Mouse (Mus musculus) ovary, postnatal 36 days (tissue): ENCODE measurements around the gene Mfsd7a.

ENCODE experiments used
- DNase-seq: peaks from one replicate; pipeline ENCODE4 v3.0.0; 2022; ENCODE audit warnings: low spot score, mixed read lengths

The Mfsd7a gene

GRCm38 (mm10) chr5:108431196-108431595, 17.5 kb downstream of the Mfsd7a start:
- no peak for DNase-seq

DNA sequence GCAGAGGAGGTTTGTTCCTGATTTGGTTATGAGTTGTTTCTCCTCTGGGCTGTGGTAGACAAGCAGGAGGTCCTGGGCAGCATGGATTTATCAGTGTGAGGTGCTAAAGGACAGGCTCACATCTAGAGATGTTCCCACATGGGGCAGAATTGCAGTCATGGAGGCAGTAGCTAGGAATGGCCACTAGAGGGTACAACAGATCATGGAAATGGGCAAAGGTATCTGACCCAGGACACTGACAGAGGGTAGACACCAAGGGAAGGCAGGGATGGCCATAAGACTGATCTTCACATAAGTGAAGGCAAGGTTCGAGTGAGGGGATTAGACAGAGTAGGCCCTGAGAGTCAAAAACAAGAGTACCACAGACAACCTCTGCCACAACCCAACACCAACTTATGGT, 21.5 kb downstream of the Mfsd7a start:
- no peak for DNase-seq

GRCm38 (mm10) chr5:108423427-108423826, 25.3 kb downstream of the Mfsd7a start:
- no peak for DNase-seq

DNA sequence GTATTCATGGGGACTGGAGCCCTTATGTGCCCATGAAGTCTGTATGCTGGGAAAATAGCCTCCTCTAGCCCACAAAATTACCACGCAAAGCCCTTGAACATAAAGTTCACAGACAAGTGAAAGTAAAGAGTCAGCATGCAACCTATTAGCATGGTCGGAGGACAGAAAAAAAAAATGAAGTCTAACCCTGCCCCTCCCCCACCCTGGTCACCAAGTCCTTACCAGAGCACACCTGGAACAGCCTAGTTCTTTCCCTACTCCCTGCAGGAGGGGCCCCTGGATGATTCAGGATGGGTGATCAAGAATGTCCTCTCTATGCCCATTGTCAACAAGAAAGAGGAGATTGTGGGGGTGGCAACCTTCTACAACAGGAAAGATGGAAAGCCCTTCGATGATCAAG, 25.9 kb downstream of the Mfsd7a start:
- DNase-seq: no peak

DNA sequence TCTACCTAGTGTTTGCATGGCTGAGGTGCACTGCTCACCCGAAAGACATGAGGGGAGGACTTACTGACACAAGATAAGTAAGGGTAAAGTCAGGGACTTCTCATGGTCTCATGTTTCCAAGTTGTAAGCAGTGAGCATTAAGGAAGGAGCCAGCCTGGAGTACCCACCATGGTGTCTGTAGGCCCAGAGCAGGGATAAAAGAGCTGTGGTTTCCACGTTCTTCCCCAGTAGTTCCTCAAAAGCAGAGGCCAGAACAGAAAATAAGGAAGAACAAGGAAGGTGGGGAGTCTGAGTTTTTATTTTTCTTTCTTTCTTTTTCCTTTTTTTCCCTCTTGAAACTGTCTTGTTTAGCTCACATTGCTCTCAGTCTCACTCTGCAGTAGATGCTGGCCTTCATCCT, 34.0 kb downstream of the Mfsd7a start:
- DNase-seq: no peak

GRCm38 (mm10) chr5:108406977-108407376, 41.7 kb downstream of the Mfsd7a start:
- no peak for DNase-seq

DNA sequence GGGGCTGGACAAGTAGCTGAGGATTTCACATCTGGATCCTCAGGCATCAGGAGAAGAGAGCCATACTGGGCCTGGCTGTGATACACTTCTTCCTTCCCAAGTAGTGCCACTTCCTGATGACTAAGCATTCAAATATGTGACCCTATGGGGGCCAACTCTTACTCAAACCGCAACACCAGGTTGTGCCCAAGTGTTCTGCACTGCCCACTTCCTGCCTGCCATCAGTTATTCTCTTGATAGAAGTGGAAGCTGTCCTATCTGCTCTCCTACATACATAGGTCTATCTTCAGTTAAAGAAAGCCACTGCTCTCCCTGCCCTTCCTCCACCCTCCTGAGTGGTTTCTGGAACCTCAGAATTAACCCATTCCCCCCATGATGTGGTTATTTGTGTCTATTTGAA, 43.2 kb downstream of the Mfsd7a start:
- no peak for DNase-seq

DNA sequence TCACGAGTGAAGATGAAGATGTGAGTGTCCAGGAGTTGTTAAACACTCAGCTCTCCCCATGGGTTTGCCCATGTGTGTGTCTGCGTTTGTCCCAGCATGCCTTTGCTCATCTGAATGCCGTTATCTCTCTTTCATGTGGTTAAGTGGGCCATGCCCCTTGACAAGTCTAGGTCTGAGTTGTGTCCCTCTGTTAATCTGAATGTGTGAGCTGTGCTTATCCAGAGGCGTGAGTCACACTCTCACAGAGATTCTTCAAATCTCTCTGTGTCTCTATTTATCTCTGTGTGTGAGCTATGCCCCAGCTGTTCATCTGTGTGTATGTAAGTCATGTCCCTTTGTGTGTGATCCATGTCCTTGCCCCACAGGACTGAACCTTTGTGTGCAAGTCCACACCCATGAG, 45.2 kb downstream of the Mfsd7a start:
- no peak for DNase-seq
